Mouse (Mus musculus): ENCODE data around the gene Rbm38. TPM values are rescaled to one million over a fixed set of nuclear protein-coding genes. Genes with fewer than 3 reads are reported as not detected.

Rbm38 gene
- polyA plus RNA-seq, 1 experiment, result 89.5 TPM

- WGBS, result 60% methylated on average over 8 of the region's 8 CpGs
- Histone ChIP-seq H3K4me1 (ENCODE audit: control insufficient read depth, insufficient read depth, low read length) (peaks cover 6% of the 10 kb centered on the region; the same call in 1 of the 2 replicates), H3K4me3 (replicated peaks; ENCODE audit: extremely low read depth, low read depth, low read length) (no peak overlapping the region)
- TF ChIP-seq CTCF (IDR thresholded peaks at IDR 0.05; ENCODE audit: insufficient read depth, low read length) (no peak), POLR2A (IDR thresholded peaks at IDR 0.05; ENCODE audit: borderline replicate concordance, extremely low read depth, low read depth, low read length) (no peak)
- DNase-seq, result no peak
These were observed 30.5 kb downstream of the Rbm38 start for GRCm38 (mm10) chr2:173050604-173051382.

DNA sequence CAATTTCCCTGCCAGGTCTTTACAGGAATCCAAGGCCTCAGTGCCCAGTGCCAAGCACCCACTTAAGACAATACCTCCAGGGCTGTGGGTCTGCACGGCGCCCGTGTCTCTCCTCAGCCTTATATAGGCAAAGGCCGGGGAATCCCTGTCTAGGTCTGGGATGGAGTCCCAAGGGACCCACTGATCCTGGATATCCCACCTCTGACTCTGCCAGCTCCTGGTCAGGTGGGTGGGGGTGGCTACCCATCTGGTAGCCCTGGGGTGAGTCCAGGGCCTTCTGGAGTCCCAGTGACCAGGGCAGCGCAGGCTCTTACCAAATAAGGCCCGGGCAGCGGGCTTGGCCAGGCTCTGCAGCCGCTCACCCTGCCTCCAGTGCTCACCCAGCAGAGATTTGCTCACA is 32.6 kb downstream of the Rbm38 start:
- Histone ChIP-seq H3K4me3 (replicated peaks; ENCODE audit: extremely low read depth, low read depth, low read length) (no peak overlapping the region), H3K4me1 (ENCODE audit: control insufficient read depth, insufficient read depth, low read length) (no peaks in the 10 kb centered on the region)
- no peak for DNase-seq
- no peak for TF ChIP-seq POLR2A (IDR thresholded peaks at IDR 0.05; ENCODE audit: borderline replicate concordance, extremely low read depth, low read depth, low read length)
- 93% methylated on average over 8 of the region's 8 CpGs for WGBS

DNA sequence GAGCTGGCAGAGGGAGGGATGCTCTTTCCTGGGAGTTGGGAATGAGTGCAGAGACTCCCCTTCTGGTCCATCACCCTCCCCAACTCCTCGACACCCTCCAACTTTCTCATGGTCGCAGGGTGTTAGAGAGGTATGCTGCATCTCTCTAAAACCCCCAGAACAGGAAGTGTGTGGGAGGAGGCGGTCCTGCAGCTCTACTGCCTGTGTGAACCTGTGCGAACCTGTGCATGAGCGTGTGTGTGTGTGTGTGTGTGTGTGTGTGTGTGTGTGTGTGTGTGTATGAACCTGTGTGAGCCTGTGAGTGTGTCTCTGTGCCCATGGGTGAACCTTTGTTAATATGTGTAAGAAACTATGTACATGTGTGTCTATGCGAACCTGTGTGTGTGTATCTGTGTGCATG is 33.5 kb downstream of the Rbm38 start:
- no peak for DNase-seq
- WGBS, result 66% methylated on average over 6 of the region's 6 CpGs
- TF ChIP-seq CTCF (IDR thresholded peaks at IDR 0.05; ENCODE audit: insufficient read depth, low read length) (no peak), POLR2A (IDR thresholded peaks at IDR 0.05; ENCODE audit: borderline replicate concordance, extremely low read depth, low read depth, low read length) (no peak)
- Histone ChIP-seq H3K4me1 (ENCODE audit: control insufficient read depth, insufficient read depth, low read length) (no peaks in the 10 kb centered on the region), H3K4me3 (replicated peaks; ENCODE audit: extremely low read depth, low read depth, low read length) (no peak overlapping the region)

DNA sequence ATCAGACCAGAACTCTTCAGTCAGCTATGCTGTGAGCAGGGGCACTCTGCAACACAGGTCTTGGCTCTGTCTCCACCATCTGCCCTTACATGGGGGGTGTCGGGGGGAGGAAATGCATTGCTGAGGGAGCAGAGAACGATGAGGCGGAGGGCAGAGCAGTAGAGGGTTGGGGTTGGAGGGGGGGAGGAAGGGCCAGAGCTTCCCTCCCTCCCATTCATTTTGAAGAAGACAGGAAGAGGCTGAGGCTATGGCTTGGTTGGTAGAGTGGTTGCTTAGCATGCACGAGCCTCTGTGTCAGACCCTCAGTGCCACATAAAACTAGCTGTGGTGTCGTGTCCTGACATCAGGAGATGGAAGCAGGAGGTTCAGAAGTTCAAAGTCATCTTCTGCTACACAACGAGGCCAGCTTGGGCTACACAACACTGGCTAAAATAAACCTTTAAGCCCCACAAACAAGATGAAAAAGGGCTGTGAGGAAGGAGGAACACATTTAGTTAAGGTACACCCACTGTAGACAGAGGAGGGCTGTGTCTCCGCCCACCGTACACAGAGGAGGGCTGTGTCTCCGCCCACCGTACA is 36.1 kb downstream of the Rbm38 start:
- Histone ChIP-seq H3K4me1 (ENCODE audit: control insufficient read depth, insufficient read depth, low read length) (no peaks in the 10 kb centered on the region; the same call in 1 of the 2 replicates), H3K4me3 (replicated peaks; ENCODE audit: extremely low read depth, low read depth, low read length) (no peak overlapping the region)
- WGBS, result 43% methylated on average over 10 of the region's 10 CpGs
- no peak for DNase-seq
- TF ChIP-seq POLR2A (IDR thresholded peaks at IDR 0.05; ENCODE audit: borderline replicate concordance, extremely low read depth, low read depth, low read length) (no peak), CTCF (IDR thresholded peaks at IDR 0.05; ENCODE audit: insufficient read depth, low read length) (no peak)

GRCm38 (mm10) chr2:173056882-173057315 is 36.6 kb downstream of the Rbm38 start:
- DNase-seq, result no peak
- WGBS, result 55% methylated on average over 11 of the region's 11 CpGs
- TF ChIP-seq CTCF (IDR thresholded peaks at IDR 0.05; ENCODE audit: insufficient read depth, low read length) (no peak), POLR2A (IDR thresholded peaks at IDR 0.05; ENCODE audit: borderline replicate concordance, extremely low read depth, low read depth, low read length) (no peak)
- Histone ChIP-seq H3K4me1 (ENCODE audit: control insufficient read depth, insufficient read depth, low read length) (no peaks in the 10 kb centered on the region; the same call in 1 of the 2 replicates), H3K4me3 (replicated peaks; ENCODE audit: extremely low read depth, low read depth, low read length) (no peak overlapping the region)

DNA sequence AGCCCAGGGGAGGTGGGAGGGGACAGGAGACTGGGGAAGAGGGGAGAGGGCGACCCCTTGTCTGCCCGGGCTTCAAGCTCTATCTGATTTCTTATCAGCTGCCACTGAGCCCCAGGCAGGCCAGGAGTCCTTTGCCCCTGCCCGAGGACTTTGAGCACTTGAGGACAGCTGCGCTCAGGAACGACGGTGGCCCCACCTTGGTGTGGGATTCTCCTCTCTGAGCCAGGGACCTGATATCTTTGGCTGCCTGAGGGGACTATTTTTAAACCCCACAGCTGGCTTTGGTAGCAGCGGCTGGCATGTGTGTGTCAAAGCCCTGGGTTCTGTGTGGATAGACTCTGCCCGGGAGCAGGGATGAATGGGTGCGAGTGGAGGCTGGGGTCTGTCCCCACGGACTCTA is 37.3 kb downstream of the Rbm38 start:
- H3K4me3 ChIP-seq (replicated peaks; ENCODE audit: extremely low read depth, low read depth, low read length), result no peak overlapping the region
- H3K4me1 ChIP-seq (ENCODE audit: control insufficient read depth, insufficient read depth, low read length), result no peaks in the 10 kb centered on the region; the same call in 1 of the 2 replicates
- no peak for DNase-seq
- WGBS, result 44% methylated on average over 10 of the region's 10 CpGs
- TF ChIP-seq CTCF (IDR thresholded peaks at IDR 0.05; ENCODE audit: insufficient read depth, low read length) (no peak), POLR2A (IDR thresholded peaks at IDR 0.05; ENCODE audit: borderline replicate concordance, extremely low read depth, low read depth, low read length) (no peak)

DNA sequence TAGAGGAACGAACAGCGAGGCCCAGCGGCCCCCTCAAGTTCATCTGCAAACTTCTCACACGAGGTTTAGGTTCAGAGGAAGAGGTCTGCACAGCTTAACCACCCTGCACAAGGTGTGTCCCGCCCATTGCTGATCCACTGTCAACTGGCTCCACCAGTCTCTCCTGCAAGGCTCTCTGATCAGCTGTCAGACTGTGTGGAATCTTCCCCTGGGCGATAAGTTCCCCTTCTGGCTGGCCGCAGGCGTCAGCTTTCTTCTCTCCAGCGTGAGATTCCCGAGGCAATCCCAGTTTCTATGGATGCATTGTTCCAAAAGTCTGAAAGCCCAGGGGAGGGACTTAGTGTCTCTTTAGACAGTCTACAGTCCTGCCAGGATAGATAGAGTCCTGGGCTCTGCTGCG is 38.0 kb downstream of the Rbm38 start:
- H3K4me1 ChIP-seq (ENCODE audit: control insufficient read depth, insufficient read depth, low read length), result no peaks in the 10 kb centered on the region; the same call in 1 of the 2 replicates

DNA sequence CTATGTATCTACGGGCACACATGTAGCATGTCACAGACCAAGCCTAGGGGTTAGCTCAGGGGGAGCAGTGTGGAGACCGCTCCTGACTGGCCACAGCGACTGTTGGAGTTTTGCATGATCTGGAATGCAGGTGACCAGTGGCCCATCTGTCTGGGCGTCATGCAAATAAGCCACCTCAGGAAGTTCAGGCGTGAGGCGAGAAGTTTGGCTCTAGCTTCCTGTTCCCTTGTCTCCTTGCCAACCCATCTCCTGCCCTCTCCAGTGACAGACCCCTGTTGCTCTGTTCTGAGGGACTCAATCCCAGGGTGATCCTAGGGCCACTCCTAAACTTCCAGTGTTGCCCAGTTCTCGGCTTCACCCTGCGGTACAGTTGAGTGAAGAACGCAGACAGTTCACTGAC is 40.2 kb downstream of the Rbm38 start:
- 70% methylated on average over 9 of the region's 9 CpGs for WGBS
- no peak for TF ChIP-seq CTCF (IDR thresholded peaks at IDR 0.05; ENCODE audit: insufficient read depth, low read length)
- no peak for TF ChIP-seq POLR2A (IDR thresholded peaks at IDR 0.05; ENCODE audit: borderline replicate concordance, extremely low read depth, low read depth, low read length)
- no peak for DNase-seq
- Histone ChIP-seq H3K4me3 (replicated peaks; ENCODE audit: extremely low read depth, low read depth, low read length) (no peak overlapping the region), H3K4me1 (ENCODE audit: control insufficient read depth, insufficient read depth, low read length) (no peaks in the 10 kb centered on the region; the same call in 1 of the 2 replicates)

More for the DNA sequence above, 38.0 kb downstream of the Rbm38 start:
- DNase-seq, result no peak
- WGBS, result 61% methylated on average over 11 of the region's 11 CpGs
- TF ChIP-seq CTCF (IDR thresholded peaks at IDR 0.05; ENCODE audit: insufficient read depth, low read length) (no peak), POLR2A (IDR thresholded peaks at IDR 0.05; ENCODE audit: borderline replicate concordance, extremely low read depth, low read depth, low read length) (no peak)
- H3K4me3 ChIP-seq (replicated peaks; ENCODE audit: extremely low read depth, low read depth, low read length), result no peak overlapping the region

DNA sequence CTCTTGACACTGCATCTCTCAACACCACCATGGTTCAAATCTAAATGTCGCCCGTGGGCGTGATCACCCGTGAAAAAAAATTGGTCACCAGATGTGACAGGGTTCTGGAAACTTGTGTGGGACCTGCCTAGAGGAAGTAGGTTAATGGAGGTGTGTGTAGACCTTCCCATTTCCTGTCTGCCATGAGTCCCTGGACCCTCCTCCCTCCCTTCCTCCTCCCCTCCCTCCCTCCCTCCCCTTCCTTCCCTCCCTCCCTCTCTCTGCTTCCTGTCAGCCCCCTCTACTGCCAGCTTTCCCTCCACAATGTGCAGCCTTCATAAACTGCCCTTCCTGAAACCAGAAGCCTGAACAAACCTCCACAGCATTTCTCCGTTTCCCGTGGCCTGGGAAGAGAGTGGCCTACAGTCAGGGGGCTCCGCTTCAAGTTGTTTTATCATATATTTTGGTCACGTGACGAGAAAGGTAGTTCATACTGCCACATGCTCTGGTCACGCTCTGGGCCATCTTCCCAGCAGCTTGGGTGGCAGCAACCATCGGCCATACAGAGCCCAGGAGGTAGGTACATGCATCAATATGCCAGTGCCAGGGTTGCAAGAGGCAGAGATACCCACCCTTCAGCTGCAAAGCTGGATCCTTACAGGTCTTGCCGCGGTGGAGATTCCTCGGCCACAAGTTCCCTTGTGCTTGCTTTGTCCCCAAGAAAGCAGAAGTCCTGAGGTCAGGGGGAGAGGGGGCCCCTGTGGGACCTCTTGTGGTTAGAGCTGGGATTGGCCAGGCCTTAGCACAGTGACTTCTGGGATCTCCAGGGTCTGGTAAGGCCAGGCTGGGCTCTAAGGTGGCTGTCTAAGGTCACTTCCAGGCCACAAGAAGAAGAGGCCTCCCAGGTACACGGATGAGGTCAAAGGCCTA is 41.4 kb downstream of the Rbm38 start:
- no peak overlapping the region for H3K4me3 ChIP-seq (replicated peaks; ENCODE audit: extremely low read depth, low read depth, low read length)
- 52% methylated on average over 15 of the region's 15 CpGs for WGBS
- DNase-seq, result no peak
- H3K4me1 ChIP-seq (ENCODE audit: control insufficient read depth, insufficient read depth, low read length), result no peaks in the 10 kb centered on the region; the same call in 1 of the 2 replicates
- TF ChIP-seq CTCF (IDR thresholded peaks at IDR 0.05; ENCODE audit: insufficient read depth, low read length), result no peak
- TF ChIP-seq POLR2A (IDR thresholded peaks at IDR 0.05; ENCODE audit: borderline replicate concordance, extremely low read depth, low read depth, low read length), result no peak
